Mouse (Mus musculus): ENCODE measurements around the gene Mocs3. TPM values are rescaled to one million over a fixed set of nuclear protein-coding genes. Genes with fewer than 3 reads are reported as not detected.

Mocs3 gene
- polyA plus RNA-seq, 2 experiments = 10.6 to 12.2 TPM

GRCm38 (mm10) chr2:168199476-168199875 lies 30.9 kb upstream of the Mocs3 start:
- no peaks in the 10 kb centered on the region for H3K27me3 ChIP-seq (ENCODE audit: control insufficient read depth, insufficient read depth, low read length)
- TF ChIP-seq POLR2A (IDR thresholded peaks at IDR 0.05; ENCODE audit: borderline replicate concordance, extremely low read depth, insufficient read depth, insufficient read length) = no peak
- ATAC-seq (ENCODE audit: low FRiP score, low read depth) (no peak), DNase-seq (ENCODE audit: low spot score) (no peak)
- H3K9ac ChIP-seq (ENCODE audit: low read depth, low read length, severe bottlenecking) = no peak overlapping the region
- H3K4me1 ChIP-seq (ENCODE audit: control insufficient read depth, insufficient read depth, low read length) = peaks cover 14% of the 10 kb centered on the region
- H3K4me3 ChIP-seq (replicated peaks; ENCODE audit: low read length) = no peak overlapping the region
- peaks cover 4% of the 10 kb centered on the region for H3K9me3 ChIP-seq (ENCODE audit: control insufficient read depth, low read length)
- no peak overlapping the region for H3K27ac ChIP-seq (replicated peaks; ENCODE audit: low read depth, low read length)
- no peak overlapping the region for H3K4me2 ChIP-seq (replicated peaks; ENCODE audit: low read depth, low read length, severe bottlenecking)
- WGBS = 78% methylated on average over 4 of the region's 4 CpGs
- H3K36me3 ChIP-seq (ENCODE audit: control insufficient read depth, insufficient read depth, low read length) = peaks cover 41% of the 10 kb centered on the region

- no peak for TF ChIP-seq POLR2A (IDR thresholded peaks at IDR 0.05; ENCODE audit: borderline replicate concordance, extremely low read depth, insufficient read depth, insufficient read length)
- Histone ChIP-seq H3K9ac (ENCODE audit: low read depth, low read length, severe bottlenecking) (no peak overlapping the region), H3K4me3 (replicated peaks; ENCODE audit: low read length) (no peak overlapping the region), H3K9me3 (ENCODE audit: control insufficient read depth, low read length) (peaks cover 4% of the 10 kb centered on the region), H3K4me2 (replicated peaks; ENCODE audit: low read depth, low read length, severe bottlenecking) (no peak overlapping the region), H3K27ac (replicated peaks; ENCODE audit: low read depth, low read length) (no peak overlapping the region), H3K36me3 (ENCODE audit: control insufficient read depth, insufficient read depth, low read length) (peaks cover 38% of the 10 kb centered on the region), H3K4me1 (ENCODE audit: control insufficient read depth, insufficient read depth, low read length) (peaks cover 18% of the 10 kb centered on the region), H3K27me3 (ENCODE audit: control insufficient read depth, insufficient read depth, low read length) (no peaks in the 10 kb centered on the region)
- ATAC-seq (ENCODE audit: low FRiP score, low read depth) (no peak), DNase-seq (ENCODE audit: low spot score) (no peak)
- 90% methylated on average over 4 of the region's 5 CpGs for WGBS
Observed at GRCm38 (mm10) chr2:168200014-168200691, 30.3 kb upstream of the Mocs3 start.

DNA sequence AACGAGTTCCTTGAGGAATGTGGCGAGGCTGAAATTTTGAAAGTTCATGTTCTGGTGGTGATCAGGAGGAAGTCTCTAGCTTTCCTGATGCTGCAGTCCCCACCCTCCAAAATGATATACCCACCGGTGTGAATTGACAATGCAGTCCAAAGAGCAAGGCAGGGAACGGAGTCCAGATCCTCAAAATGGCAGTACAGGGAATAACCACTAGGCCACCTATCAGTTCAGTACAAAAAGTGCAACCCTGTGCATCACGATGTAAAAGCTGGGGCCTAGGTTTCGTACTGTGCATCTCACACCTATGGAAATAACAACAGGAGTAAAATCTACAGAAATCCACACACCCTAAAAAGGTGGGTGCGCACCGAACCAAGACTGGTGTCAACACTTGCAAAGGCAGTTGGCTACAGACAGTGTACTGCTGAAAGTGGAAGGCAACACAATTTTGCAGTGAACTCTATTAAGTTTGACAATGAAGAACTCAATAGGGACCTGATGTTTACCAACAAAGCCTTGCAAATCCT lies 25.9 kb upstream of the Mocs3 start:
- Histone ChIP-seq H3K9ac (ENCODE audit: low read depth, low read length, severe bottlenecking) (0 out of 2 replicates have a peak overlapping the region, but pooled peaks have one; percentile 100), H3K4me3 (replicated peaks; ENCODE audit: low read length) (peak overlapping the region; percentile 98), H3K36me3 (ENCODE audit: control insufficient read depth, insufficient read depth, low read length) (peaks cover 26% of the 10 kb centered on the region), H3K9me3 (ENCODE audit: control insufficient read depth, low read length) (peaks cover 4% of the 10 kb centered on the region), H3K27ac (replicated peaks; ENCODE audit: low read depth, low read length) (no peak overlapping the region), H3K27me3 (ENCODE audit: control insufficient read depth, insufficient read depth, low read length) (no peaks in the 10 kb centered on the region), H3K4me1 (ENCODE audit: control insufficient read depth, insufficient read depth, low read length) (peaks cover 13% of the 10 kb centered on the region), H3K4me2 (replicated peaks; ENCODE audit: low read depth, low read length, severe bottlenecking) (peak overlapping the region; percentile 77)
- TF ChIP-seq POLR2A (IDR thresholded peaks at IDR 0.05; ENCODE audit: borderline replicate concordance, extremely low read depth, insufficient read depth, insufficient read length) = no peak
- ATAC-seq (ENCODE audit: low FRiP score, low read depth) (no peak), DNase-seq (ENCODE audit: low spot score) (no peak)
- 79% methylated on average over 8 of the region's 8 CpGs for WGBS

GRCm38 (mm10) chr2:168205265-168205664 lies 25.2 kb upstream of the Mocs3 start:
- TF ChIP-seq POLR2A (IDR thresholded peaks at IDR 0.05; ENCODE audit: borderline replicate concordance, extremely low read depth, insufficient read depth, insufficient read length) = 0 out of 2 replicates have a peak, but pooled peaks have one; percentile 15
- ATAC-seq (ENCODE audit: low FRiP score, low read depth) (peak; percentile 47), DNase-seq (ENCODE audit: low spot score) (peak; percentile 94)
- Histone ChIP-seq H3K9me3 (ENCODE audit: control insufficient read depth, low read length) (peaks cover 4% of the 10 kb centered on the region), H3K4me1 (ENCODE audit: control insufficient read depth, insufficient read depth, low read length) (peaks cover 10% of the 10 kb centered on the region), H3K27me3 (ENCODE audit: control insufficient read depth, insufficient read depth, low read length) (no peaks in the 10 kb centered on the region), H3K4me2 (replicated peaks; ENCODE audit: low read depth, low read length, severe bottlenecking) (peak overlapping the region; percentile 77), H3K9ac (ENCODE audit: low read depth, low read length, severe bottlenecking) (peak overlapping the region; percentile 100), H3K27ac (replicated peaks; ENCODE audit: low read depth, low read length) (peak overlapping the region; percentile 99; the same call in 1 of the 2 replicates), H3K4me3 (replicated peaks; ENCODE audit: low read length) (peak overlapping the region; percentile 98), H3K36me3 (ENCODE audit: control insufficient read depth, insufficient read depth, low read length) (peaks cover 29% of the 10 kb centered on the region)
- WGBS = 6% methylated on average over 6 of the region's 6 CpGs

DNA sequence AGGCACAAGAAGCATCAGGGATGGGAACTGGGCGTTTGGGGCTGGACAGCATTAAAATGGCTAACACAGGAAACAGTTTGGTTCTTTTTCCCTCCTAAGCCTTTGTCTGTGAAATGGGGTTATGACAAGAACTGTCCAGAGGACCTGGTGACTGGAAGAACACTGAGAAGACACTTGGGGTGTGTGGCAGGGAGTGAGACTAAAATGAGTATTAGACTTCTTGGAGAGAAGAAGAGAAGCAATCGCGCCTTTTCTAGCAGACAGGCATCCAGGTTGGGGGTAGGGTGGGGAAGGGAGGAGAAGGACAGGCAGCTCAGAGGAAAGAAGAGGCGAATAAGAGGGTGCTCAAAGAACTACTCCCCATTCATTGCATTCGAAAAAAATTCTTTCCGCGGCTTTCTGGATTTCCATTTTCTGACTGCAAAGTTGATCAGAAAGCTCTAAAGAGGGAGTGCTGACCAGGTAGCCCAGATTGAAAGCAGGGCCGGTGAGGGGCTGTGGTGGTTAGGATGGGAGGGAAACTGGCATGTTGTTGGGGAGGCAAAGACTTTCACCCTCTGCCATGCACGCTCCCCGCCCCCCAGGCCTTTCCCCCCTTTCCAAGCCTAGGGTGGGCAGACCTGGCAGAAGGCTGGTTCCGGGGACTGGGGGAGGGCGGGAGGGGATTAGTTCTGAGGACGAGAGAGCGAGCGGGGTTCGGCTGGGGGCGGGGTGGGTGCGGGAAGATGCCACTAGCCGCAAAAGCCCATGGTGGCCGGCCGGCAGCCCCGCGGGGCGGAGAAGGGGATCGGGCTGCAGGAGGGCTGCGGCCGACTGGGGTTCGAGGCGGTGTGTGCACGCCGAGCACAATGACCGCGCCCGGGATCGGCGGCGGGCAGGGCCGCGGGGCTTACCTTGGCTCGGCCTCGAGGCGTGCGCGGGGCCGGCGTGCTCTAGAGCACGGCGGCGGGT lies 24.5 kb upstream of the Mocs3 start:
- H3K36me3 ChIP-seq (ENCODE audit: control insufficient read depth, insufficient read depth, low read length) = peaks cover 34% of the 10 kb centered on the region
- H3K4me1 ChIP-seq (ENCODE audit: control insufficient read depth, insufficient read depth, low read length) = peaks cover 10% of the 10 kb centered on the region
- peak overlapping the region; percentile 77 for H3K4me2 ChIP-seq (replicated peaks; ENCODE audit: low read depth, low read length, severe bottlenecking)
- ATAC-seq (ENCODE audit: low FRiP score, low read depth) (no peak), DNase-seq (ENCODE audit: low spot score) (no peak)
- no peaks in the 10 kb centered on the region for H3K27me3 ChIP-seq (ENCODE audit: control insufficient read depth, insufficient read depth, low read length)
- H3K4me3 ChIP-seq (replicated peaks; ENCODE audit: low read length) = peak overlapping the region; percentile 98
- H3K9me3 ChIP-seq (ENCODE audit: control insufficient read depth, low read length) = peaks cover 4% of the 10 kb centered on the region
- 2% methylated on average over 34 of the region's 49 CpGs for WGBS
- H3K9ac ChIP-seq (ENCODE audit: low read depth, low read length, severe bottlenecking) = peak overlapping the region; percentile 100
- no peak for TF ChIP-seq POLR2A (IDR thresholded peaks at IDR 0.05; ENCODE audit: borderline replicate concordance, extremely low read depth, insufficient read depth, insufficient read length)
- peak overlapping the region; percentile 99 for H3K27ac ChIP-seq (replicated peaks; ENCODE audit: low read depth, low read length)

Data from limb, embryonic 14.5 days (tissue).